Mouse (Mus musculus) yolk sac, embryonic 10.5 days (tissue): Measurements from ENCODE around the gene Chst14.

Experiments
- DNase-seq: peaks from one replicate; pipeline ENCODE4 v3.0.0-alpha.2; 2017; ENCODE audit warnings: low spot score

Gene Chst14

DNA sequence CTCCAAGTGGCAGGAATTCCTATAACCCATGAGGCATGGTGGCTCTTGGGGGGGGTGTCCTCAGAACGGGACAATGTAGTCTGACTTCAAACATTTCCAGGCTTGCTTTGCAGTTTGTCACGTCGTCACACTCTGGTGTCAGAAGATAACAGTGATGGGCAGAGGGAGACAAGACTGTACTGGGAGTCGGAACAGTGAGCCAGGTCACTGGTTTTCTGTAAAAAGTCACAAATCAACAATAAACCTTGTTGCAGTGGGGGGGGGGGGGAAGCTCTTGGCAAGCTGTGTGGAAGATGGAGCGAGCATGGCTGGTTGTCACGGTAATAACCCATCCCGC is 37.3 kb downstream of the Chst14 start:
- DNase-seq = no peak

- DNase-seq = no peak
These were observed 43.4 kb downstream of the Chst14 start for GRCm38 (mm10) chr2:118969585-118970147.

DNA sequence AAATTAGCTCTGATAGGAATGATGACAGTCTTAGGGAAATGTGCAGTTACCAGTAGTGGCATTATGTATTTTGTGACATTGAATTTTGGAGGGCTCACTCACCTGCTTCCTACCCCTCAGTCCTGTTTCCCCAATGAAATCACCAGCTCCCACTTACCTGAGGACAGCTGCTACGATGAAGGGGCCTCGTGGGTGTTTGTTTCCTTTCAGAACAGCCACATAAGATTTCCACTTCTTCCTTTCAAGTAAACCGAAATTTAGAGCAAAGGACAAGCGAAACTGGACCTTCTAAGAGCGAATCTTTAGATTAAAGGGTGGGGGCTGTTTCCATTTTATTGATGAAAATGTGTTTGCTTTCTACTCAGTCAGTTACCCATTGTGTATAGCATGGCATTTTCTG is 45.8 kb downstream of the Chst14 start:
- DNase-seq = no peak

DNA sequence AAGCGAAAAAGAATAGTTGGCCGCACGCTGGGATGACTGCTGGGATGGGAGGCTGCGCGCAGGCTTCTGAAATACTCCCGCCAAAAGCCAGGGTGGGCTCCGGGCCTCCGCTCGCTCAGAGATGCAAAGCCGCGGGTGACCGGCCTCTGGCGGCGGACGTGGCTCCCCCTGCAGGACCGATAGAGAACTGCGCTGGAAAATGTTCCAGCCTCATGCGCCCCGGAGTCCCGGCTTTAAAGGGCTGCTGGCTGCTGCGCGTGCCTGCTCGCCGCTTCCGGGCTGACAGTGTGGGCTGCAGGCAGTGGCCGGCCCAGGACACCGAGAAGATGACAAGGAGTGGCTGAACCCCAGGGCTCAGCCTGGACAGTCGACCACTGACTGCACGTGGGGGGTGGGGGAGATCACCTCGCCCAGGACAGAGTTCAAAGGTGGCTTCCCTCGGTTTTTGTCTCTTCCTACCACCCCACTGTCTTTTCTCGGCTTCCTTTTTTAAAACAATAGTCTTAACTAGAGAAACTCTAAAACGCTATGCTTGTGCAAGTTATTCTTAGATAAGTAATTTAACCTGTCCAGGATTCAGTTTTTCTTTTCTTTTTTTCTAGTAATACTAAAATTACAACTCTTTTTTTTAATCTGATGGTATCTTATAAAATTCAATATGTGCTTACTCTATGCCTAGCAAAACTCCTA is 46.5 kb downstream of the Chst14 start:
- DNase-seq = peak; percentile 87

DNA sequence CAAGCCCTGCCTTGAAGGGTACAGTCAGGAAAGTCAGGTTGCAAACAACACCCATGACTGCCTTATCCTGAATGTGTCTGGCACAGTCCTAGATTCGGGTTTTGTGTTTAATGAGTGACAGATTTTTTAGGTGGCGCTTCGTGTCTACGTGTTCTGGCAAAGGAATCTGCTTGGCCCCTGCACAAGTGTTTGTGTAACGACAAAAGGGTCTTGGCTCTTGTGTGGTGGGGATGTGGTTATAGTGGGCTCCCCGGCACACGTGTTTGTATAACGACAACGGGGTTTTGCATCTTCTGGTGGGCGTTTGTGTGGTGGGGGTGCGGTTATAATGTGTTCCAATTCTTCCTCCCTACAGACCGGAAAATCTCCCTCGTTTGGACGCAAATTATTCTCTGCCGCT is 49.6 kb downstream of the Chst14 start:
- DNase-seq = no peak

DNA sequence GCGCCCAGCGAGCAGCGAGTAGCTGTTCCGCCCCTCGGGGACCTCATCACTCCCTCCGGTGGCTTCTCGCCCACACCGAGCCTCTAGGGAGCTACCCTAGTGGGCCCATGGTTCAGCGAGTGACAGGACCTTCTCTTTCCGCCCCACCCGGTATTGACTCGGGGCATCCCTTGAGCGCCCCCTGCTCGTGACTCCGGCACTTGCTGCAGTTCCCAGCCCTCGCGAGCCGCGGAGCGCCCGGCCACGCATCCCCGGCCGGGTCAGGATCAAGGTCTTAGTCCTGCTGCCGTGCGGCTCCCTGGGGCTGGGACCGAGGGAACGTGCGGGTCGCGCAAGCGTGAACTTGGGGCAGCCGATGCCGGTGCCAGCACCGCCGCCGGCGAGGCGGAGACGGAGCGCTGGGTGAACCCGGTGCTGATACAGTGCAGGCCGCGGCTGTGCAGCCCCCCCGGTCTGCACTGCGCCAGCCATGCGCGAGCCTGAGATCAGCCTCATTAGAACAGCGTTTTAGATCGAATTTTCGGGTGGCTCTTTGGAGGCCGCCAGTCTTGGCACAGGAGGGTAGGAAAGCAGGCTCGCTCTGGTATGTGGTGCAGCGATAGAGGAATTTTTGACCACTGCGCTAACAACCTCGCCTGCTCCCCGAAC is 50.1 kb downstream of the Chst14 start:
- DNase-seq = peak; percentile 86

- no peak for DNase-seq
These were observed 50.6 kb downstream of the Chst14 start for GRCm38 (mm10) chr2:118976941-118977340.

DNA sequence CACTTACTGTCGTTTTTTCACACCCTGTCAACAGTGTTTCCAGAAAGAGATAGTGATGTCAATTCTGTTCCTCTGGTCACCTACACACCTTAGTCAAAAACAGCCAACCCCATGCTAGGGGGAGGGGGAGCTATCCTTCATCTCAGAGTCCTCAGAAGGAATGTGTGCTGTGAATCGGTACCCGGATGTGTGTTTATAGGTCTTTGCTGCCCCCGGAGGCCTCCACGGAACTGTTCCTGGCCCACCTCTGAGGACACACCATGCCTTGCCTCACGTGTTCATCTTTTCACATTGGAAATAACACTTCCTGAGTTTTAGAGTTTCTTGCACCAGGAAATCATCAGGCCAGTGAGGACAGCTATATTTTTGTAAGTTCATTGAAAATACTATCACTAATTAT is 51.8 kb downstream of the Chst14 start:
- no peak for DNase-seq
